Mouse (Mus musculus) frontal cortex, postnatal 36 days (tissue): ENCODE measurements around the gene Prkaa2.

Source experiments
- DNase-seq, 2 experiments: peaks; one replicate each; pipeline ENCODE4 v3.0.0; 2022; ENCODE audit warnings: low spot score in 2 of 2

Gene Prkaa2

GRCm38 (mm10) chr4:105109199-105109989 lies at the start of gene Prkaa2:
Gene Prkaa2, minus strand, starts transcription at chr4:105109890.
- DNase-seq, result peak; percentile 74 to 77

GRCm38 (mm10) chr4:105159531-105159870 lies 49.8 kb upstream of the Prkaa2 start:
- no peak for DNase-seq

GRCm38 (mm10) chr4:105158651-105159530 lies 49.2 kb upstream of the Prkaa2 start:
- DNase-seq, result no peak

- peak; percentile 66 to 74 for DNase-seq
Observed at GRCm38 (mm10) chr4:105158169-105158555, 48.5 kb upstream of the Prkaa2 start.

- peak; percentile 82 to 83 for DNase-seq
Observed at GRCm38 (mm10) chr4:105157276-105158168, 47.8 kb upstream of the Prkaa2 start, which contains the start of gene Plpp3. Gene Plpp3, plus strand, starts transcription at chr4:105157347.

- DNase-seq, result no peak
Observed at GRCm38 (mm10) chr4:105156955-105157275, 47.2 kb upstream of the Prkaa2 start.

- DNase-seq, result no peak
Observed at GRCm38 (mm10) chr4:105156281-105156680, 46.6 kb upstream of the Prkaa2 start.

GRCm38 (mm10) chr4:105153227-105153626 lies 43.5 kb upstream of the Prkaa2 start:
- DNase-seq, result no peak

- peak; percentile 72 to 88 for DNase-seq
Observed at GRCm38 (mm10) chr4:105151911-105152690, 42.4 kb upstream of the Prkaa2 start.

- peak in 1 of 2 experiments; percentile 23 for DNase-seq
Observed at GRCm38 (mm10) chr4:105149492-105149891, 39.8 kb upstream of the Prkaa2 start.

GRCm38 (mm10) chr4:105133350-105134050 lies 23.8 kb upstream of the Prkaa2 start:
- DNase-seq, result no peak

- no peak for DNase-seq
Observed at GRCm38 (mm10) chr4:105131756-105132314, 22.1 kb upstream of the Prkaa2 start.

- DNase-seq, result no peak
Observed at GRCm38 (mm10) chr4:105129212-105129611, 19.5 kb upstream of the Prkaa2 start.

- peak in 1 of 2 experiments; percentile 58 for DNase-seq
Observed at GRCm38 (mm10) chr4:105122429-105122828, 12.7 kb upstream of the Prkaa2 start.

GRCm38 (mm10) chr4:105121081-105121480 lies 11.4 kb upstream of the Prkaa2 start:
- DNase-seq, result peak in 1 of 2 experiments; percentile 60

GRCm38 (mm10) chr4:105113468-105113867 lies 3.8 kb upstream of the Prkaa2 start:
- no peak for DNase-seq

- DNase-seq, result no peak
Observed at GRCm38 (mm10) chr4:105113042-105113441, 3.4 kb upstream of the Prkaa2 start.

- no peak for DNase-seq
Observed at GRCm38 (mm10) chr4:105111770-105112169, 2.1 kb upstream of the Prkaa2 start.

- DNase-seq, result no peak
Observed at GRCm38 (mm10) chr4:105110684-105111035, 970 bp upstream of the Prkaa2 start.
